Mouse (Mus musculus): ENCODE measurements around the gene Gm13288. TPM values are rescaled to one million over a fixed set of nuclear protein-coding genes. Genes with fewer than 3 reads are reported as not detected.
"Not testable (repeated sequence)": the region's sequence is repeated elsewhere in the genome, so short reads cannot be mapped to it uniquely, and the experiment has no call there.

Gene Gm13288
- polyA plus RNA-seq, 1 experiment from 2014 or later = not detected

- Histone ChIP-seq H3K27me3 (no peaks in the 10 kb centered on the region), H3K36me3 (no peaks in the 10 kb centered on the region), H3K4me1 (replicated peaks) (no peaks in the 10 kb centered on the region), H3K4me2 (no peak within 1 kb of the TSS), H3K9me3 (no peaks in the 10 kb centered on the region), H3K9ac (no peak within 1 kb of the TSS), H3K27ac (replicated peaks) (no peak within 1 kb of the TSS), H3K4me3 (no peak within 1 kb of the TSS)
- ATAC-seq (ENCODE audit: low read depth) = no peak
- 81% methylated on average over 1 of the region's 1 CpGs for WGBS
Measured at GRCm38 (mm10) chr4:88819659-88820058, 14.3 kb downstream of the Gm13288 start, which contains the start of gene Ifna11. Gene Ifna11 (plus strand): TSS chr4:88819959.

DNA sequence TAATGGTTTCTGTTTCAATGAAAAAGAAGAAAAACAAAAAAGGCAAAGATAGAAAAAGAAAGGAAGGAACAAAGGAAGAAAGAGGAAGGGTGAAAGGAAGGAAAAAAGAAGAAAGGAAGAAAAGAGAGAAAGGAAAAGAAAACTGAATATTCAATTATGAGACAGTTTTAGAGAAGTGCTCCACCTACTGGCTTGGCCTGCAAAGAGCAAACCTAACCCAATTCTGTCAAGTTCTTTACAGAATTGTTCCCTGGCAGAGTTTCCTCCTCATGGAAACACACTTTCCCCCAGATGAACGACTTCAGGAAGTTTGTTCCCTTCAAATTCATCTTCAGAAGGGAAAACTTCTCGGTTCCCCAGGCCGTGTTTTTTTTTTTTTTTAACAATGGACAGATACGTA, 17.7 kb downstream of the Gm13288 start:
- WGBS = 26% methylated on average over 4 of the region's 4 CpGs
- no peak for ATAC-seq (ENCODE audit: low read depth)
- no peak overlapping the region for H3K4me2 ChIP-seq
- H3K9me3 ChIP-seq = no peaks in the 10 kb centered on the region
- no peaks in the 10 kb centered on the region for H3K27me3 ChIP-seq
- no peaks in the 10 kb centered on the region for H3K4me1 ChIP-seq (replicated peaks)
- H3K4me3 ChIP-seq = no peak overlapping the region
- H3K27ac ChIP-seq (replicated peaks) = no peak overlapping the region
- H3K36me3 ChIP-seq = no peaks in the 10 kb centered on the region
- no peak overlapping the region for H3K9ac ChIP-seq

- not testable (repeated sequence) for H3K27ac ChIP-seq (replicated peaks); H3K27me3 ChIP-seq; H3K9ac ChIP-seq; H3K4me2 ChIP-seq; H3K9me3 ChIP-seq; ATAC-seq (ENCODE audit: low read depth); H3K4me3 ChIP-seq; H3K4me1 ChIP-seq (replicated peaks); H3K36me3 ChIP-seq
Measured at GRCm38 (mm10) chr4:88827116-88827515, 21.8 kb downstream of the Gm13288 start, which contains the start of gene Ifna6. Gene Ifna6 (plus strand): TSS chr4:88827416.

- 24% methylated on average over 4 of the region's 4 CpGs for WGBS
- ATAC-seq (ENCODE audit: low read depth) = no peak
- no peaks in the 10 kb centered on the region for H3K27me3 ChIP-seq
Measured at GRCm38 (mm10) chr4:88830523-88830922, 25.2 kb downstream of the Gm13288 start.

GRCm38 (mm10) chr4:88835225-88835624, 29.9 kb downstream of the Gm13288 start, which contains the start of gene Ifna5:
Gene Ifna5 (plus strand): TSS chr4:88835525.
- H3K4me2 ChIP-seq; ATAC-seq (ENCODE audit: low read depth); H3K4me1 ChIP-seq (replicated peaks); H3K27me3 ChIP-seq; H3K36me3 ChIP-seq; H3K9ac ChIP-seq; H3K27ac ChIP-seq (replicated peaks); H3K4me3 ChIP-seq; H3K9me3 ChIP-seq: not testable (repeated sequence)
- 86% methylated on average over 1 of the region's 1 CpGs for WGBS

More at GRCm38 (mm10) chr4:88830523-88830922, 25.2 kb downstream of the Gm13288 start:
- Histone ChIP-seq H3K27ac (replicated peaks) (no peak overlapping the region), H3K36me3 (no peaks in the 10 kb centered on the region), H3K9ac (no peak overlapping the region), H3K4me3 (no peak overlapping the region), H3K9me3 (no peaks in the 10 kb centered on the region), H3K4me2 (no peak overlapping the region), H3K4me1 (replicated peaks) (no peaks in the 10 kb centered on the region)

GRCm38 (mm10) chr4:88838828-88839227, 33.5 kb downstream of the Gm13288 start:
- Histone ChIP-seq H3K9ac (no peak overlapping the region), H3K4me3 (no peak overlapping the region), H3K27ac (replicated peaks) (no peak overlapping the region), H3K36me3 (no peaks in the 10 kb centered on the region), H3K27me3 (no peaks in the 10 kb centered on the region), H3K4me2 (no peak overlapping the region), H3K9me3 (no peaks in the 10 kb centered on the region), H3K4me1 (replicated peaks) (no peaks in the 10 kb centered on the region)
- 35% methylated on average over 3 of the region's 3 CpGs for WGBS
- ATAC-seq (ENCODE audit: low read depth) = no peak

DNA sequence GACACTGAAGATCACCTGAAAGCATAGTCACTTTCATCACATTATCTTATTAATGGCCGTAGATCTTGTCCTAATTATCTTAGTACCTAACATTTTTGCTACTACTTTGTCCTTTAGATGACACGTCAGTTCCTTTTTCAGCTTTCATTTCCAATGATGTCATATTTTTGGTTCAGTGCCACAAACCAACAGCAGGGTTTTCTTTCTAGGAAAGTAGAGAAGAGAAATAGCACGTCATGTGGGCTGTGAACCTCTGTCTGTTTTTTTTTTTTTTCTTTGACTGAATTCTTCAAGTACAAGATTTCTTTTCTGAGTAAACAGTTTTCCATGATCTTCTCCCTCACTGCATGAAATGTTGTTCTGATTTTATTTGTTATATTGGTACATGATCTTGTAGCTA, 34.7 kb downstream of the Gm13288 start:
- H3K4me3 ChIP-seq = no peak overlapping the region
- 84% methylated on average over 3 of the region's 3 CpGs for WGBS
- no peaks in the 10 kb centered on the region for H3K9me3 ChIP-seq
- no peaks in the 10 kb centered on the region for H3K4me1 ChIP-seq (replicated peaks)
- no peaks in the 10 kb centered on the region for H3K36me3 ChIP-seq
- no peak overlapping the region for H3K9ac ChIP-seq
- ATAC-seq (ENCODE audit: low read depth) = no peak
- no peak overlapping the region for H3K4me2 ChIP-seq
- no peak overlapping the region for H3K27ac ChIP-seq (replicated peaks)
- no peaks in the 10 kb centered on the region for H3K27me3 ChIP-seq

DNA sequence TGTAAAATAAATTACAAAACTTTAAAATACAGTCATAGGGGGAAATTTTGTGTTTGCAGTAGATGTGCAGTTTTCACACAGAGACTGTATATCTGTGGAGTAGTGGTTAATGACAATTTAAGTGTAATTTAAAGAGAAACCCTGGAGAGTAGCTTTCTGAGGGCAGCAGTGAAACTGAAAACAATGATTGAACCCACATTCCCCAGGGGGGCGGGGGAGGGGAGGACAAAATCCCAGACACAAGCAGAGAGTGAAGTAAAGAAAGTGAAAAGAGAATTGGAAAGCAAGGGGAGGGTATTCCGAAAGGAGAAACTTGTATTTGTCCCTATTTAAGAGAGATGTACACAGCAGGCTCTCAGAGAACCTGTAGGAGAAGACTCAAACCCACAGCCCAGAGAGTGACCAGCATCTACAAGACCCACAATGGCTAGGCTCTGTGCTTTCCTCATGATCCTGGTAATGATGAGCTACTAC, 36.1 kb downstream of the Gm13288 start, which contains the start of gene Ifna4:
Gene Ifna4 (plus strand): TSS at position 424 of the 474 bp plus-strand sequence.
- H3K9me3 ChIP-seq = no peaks in the 10 kb centered on the region
- no peak within 1 kb of the TSS for H3K4me2 ChIP-seq
- H3K9ac ChIP-seq = no peak within 1 kb of the TSS
- H3K4me1 ChIP-seq (replicated peaks) = no peaks in the 10 kb centered on the region
- H3K27ac ChIP-seq (replicated peaks) = no peak within 1 kb of the TSS
- no peaks in the 10 kb centered on the region for H3K27me3 ChIP-seq
- H3K36me3 ChIP-seq = no peaks in the 10 kb centered on the region
- H3K4me3 ChIP-seq = no peak within 1 kb of the TSS
- no peak for ATAC-seq (ENCODE audit: low read depth)
- 39% methylated on average over 2 of the region's 2 CpGs for WGBS

DNA sequence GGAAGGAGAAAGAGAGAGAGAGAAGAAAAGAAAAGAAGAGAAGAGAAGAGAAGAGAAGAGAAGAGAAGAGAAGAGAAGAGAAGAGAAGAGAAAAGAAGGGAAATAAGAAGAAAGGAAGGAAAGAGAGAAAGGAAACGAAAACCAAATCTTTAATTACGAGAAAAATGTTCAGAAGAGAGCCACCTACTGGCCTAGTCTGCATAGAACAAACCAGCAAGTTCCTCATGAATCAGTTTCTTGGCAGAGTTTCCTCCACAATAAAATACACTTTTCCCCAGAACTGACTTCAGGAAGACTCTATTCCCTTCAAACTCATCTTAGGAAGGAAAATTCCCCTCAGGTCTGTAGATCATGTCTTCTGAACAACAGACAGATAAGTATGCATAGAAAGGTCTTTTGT, 40.0 kb downstream of the Gm13288 start:
- Histone ChIP-seq H3K4me3 (no peak overlapping the region), H3K9ac (no peak overlapping the region), H3K4me1 (replicated peaks) (no peaks in the 10 kb centered on the region), H3K27me3 (no peaks in the 10 kb centered on the region), H3K27ac (replicated peaks) (no peak overlapping the region), H3K4me2 (no peak overlapping the region), H3K9me3 (no peaks in the 10 kb centered on the region), H3K36me3 (no peaks in the 10 kb centered on the region)
- 52% methylated on average over 2 of the region's 2 CpGs for WGBS
- no peak for ATAC-seq (ENCODE audit: low read depth)

- Histone ChIP-seq H3K4me1 (replicated peaks) (no peaks in the 10 kb centered on the region), H3K9me3 (no peaks in the 10 kb centered on the region), H3K4me3 (no peak within 1 kb of the TSS), H3K27me3 (no peaks in the 10 kb centered on the region), H3K27ac (replicated peaks) (no peak within 1 kb of the TSS), H3K9ac (no peak within 1 kb of the TSS), H3K4me2 (no peak within 1 kb of the TSS), H3K36me3 (no peaks in the 10 kb centered on the region)
- WGBS = 86% methylated on average over 1 of the region's 1 CpGs
- no peak for ATAC-seq (ENCODE audit: low read depth)
Measured at GRCm38 (mm10) chr4:88849698-88850097, 44.4 kb downstream of the Gm13288 start, which contains the start of gene Ifna1. Gene Ifna1 (plus strand): TSS chr4:88850087.

- no peaks in the 10 kb centered on the region for H3K4me1 ChIP-seq (replicated peaks)
- no peaks in the 10 kb centered on the region for H3K27me3 ChIP-seq
- WGBS = 38% methylated on average over 4 of the region's 4 CpGs
- no peaks in the 10 kb centered on the region for H3K36me3 ChIP-seq
- H3K9me3 ChIP-seq = no peaks in the 10 kb centered on the region
- no peak overlapping the region for H3K4me3 ChIP-seq
- H3K9ac ChIP-seq = no peak overlapping the region
- H3K4me2 ChIP-seq = no peak overlapping the region
- H3K27ac ChIP-seq (replicated peaks) = no peak overlapping the region
- ATAC-seq (ENCODE audit: low read depth) = no peak
Measured at GRCm38 (mm10) chr4:88851026-88851763, 45.9 kb downstream of the Gm13288 start.

Measured in neural tube, embryonic 13.5 days (tissue).